Mouse (Mus musculus) urinary bladder, postnatal 25 days (tissue): ENCODE results near the gene Ucn.

Source experiments
- DNase-seq: peaks from one replicate; pipeline ENCODE4 v3.0.0; 2022; ENCODE audit warnings: low spot score

Gene Ucn

DNA sequence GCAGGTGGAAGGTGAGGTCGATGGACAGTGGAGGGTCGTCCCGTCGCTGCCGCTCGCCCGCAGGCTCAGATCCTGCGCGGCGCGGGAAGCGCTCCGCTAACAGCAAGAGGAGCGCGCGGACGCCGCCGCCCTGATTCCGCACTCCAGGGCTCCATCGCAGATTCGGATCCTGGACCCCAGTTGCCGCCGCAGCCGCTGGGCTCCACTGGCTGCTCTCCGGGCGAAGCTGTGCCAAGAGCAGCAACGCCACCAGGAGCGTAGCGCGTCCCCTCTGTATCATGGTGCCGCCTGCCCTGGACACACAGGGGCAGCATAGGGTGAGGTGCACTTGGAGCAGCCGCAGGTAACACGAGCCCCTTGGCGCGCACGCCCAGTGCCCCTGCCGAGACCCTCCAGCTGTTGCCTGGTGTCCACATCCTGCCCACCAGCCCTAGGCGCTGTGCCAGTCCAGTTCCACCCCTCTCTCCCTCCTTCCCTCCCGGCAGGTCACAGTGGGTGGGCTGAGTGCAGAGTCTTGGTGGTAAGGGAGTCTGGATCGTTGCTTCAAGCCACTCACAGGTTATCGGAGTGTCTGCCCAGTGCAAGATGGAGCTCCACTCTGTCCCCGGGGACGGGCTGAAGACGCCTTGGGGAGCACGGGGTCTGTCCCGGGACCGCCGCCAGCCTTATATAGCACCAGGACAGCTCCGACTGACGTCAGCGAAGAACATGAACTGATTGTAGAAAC, at the start of gene Ucn:
Ucn (minus strand) TSS at position 589 of the 727 bp plus-strand sequence.
- no peak for DNase-seq

DNA sequence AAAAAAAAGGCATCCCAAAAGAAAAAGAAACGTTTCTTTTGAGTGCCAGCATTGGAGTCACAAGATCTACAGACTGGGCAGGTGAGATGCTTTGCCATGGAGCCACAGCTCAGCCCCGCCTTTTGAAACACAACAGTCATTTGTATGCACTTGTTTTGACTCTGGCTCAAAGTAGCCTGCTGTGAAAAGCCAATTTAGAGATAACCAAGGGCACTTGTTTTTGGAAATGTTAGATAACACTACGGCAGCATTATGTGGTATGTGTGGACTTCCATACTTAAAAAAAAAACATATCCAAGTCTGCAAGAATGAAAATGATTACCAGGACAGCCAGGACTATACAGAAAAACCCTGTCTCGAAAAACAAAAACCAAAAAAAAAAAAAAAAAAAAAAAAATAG, 45.0 kb upstream of the Ucn start:
- DNase-seq = no peak

- DNase-seq = no peak
Observed at GRCm38 (mm10) chr5:31181183-31181770, 42.6 kb upstream of the Ucn start.

DNA sequence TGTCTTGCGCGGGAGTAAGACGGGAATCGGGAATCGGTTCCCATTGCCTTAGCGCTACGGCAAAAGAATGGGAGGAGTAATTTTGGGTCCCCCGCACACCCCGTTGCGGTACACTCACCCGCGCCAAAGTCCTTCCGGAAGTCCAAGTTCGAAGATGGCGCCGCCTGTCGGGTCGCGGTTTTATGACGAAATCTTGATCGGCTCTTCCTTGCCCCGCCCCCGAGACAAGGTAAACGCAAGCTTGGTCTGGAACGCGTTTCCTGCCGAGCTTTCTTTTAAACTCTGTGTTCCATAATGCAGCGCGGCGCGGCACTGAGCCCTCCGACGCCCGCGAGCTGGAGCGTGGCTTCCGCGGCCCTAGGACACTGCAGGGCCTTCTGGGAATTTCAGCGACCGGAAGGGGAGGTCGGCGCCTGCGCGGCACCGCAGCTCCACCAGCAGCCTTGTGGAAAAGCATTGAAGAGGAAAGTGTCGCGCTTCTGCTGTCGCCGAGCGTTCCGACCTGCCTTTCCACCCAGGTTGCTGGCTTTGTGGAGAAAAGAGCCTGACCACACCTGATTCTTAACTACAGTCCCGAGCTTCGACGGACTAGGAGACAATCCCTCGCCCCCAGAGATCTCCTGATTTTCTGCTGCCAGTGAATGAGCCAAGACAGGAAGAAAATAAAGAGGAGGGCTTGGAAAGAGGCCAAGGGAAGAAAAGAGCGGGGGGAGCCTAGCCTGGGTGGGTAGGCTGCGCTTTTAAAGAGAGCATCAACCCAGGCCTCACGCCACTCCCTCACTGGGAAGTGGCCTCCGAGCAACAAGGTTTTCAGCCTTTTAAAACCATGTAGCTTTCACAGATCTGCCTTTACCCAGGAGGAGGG, 41.4 kb upstream of the Ucn start, which contains the start of the genes Gm29609 and Gtf3c2:
Gm29609 (minus strand) TSS at position 146 of the 865 bp plus-strand sequence.
Gtf3c2 (minus strand) TSS at position 379 of the 865 bp plus-strand sequence.
- DNase-seq = peak; percentile 95

GRCm38 (mm10) chr5:31179301-31179765, 40.7 kb upstream of the Ucn start:
- DNase-seq = no peak

- DNase-seq = no peak
Observed at GRCm38 (mm10) chr5:31168630-31169029, 30.0 kb upstream of the Ucn start.

- DNase-seq = no peak
Observed at GRCm38 (mm10) chr5:31164878-31165277, 26.2 kb upstream of the Ucn start.

- no peak for DNase-seq
Observed at GRCm38 (mm10) chr5:31162462-31162861, 23.8 kb upstream of the Ucn start.

DNA sequence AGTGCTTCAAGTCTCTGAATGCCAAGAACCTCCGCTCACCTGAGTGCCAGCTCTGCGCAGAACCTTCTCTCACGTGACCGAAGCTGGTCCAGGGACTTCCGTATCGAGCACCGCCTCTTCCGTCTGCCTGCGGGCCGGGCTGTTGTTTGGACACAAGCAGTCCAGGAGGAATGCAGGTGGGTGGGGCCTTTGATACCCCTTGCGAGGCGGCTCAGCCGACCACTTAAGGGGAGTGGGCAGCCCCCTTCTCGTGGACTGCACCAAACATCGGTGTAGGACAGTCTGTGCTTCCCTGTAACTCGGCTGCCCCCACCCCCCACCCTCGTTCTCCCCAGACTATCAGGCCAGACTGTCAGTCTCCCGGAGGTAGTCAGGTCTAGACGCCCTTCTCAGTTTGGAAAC, 15.5 kb upstream of the Ucn start, which contains the start of gene Mpv17:
Mpv17 (minus strand) TSS at position 100 of the 402 bp plus-strand sequence.
- DNase-seq = peak; percentile 71

DNA sequence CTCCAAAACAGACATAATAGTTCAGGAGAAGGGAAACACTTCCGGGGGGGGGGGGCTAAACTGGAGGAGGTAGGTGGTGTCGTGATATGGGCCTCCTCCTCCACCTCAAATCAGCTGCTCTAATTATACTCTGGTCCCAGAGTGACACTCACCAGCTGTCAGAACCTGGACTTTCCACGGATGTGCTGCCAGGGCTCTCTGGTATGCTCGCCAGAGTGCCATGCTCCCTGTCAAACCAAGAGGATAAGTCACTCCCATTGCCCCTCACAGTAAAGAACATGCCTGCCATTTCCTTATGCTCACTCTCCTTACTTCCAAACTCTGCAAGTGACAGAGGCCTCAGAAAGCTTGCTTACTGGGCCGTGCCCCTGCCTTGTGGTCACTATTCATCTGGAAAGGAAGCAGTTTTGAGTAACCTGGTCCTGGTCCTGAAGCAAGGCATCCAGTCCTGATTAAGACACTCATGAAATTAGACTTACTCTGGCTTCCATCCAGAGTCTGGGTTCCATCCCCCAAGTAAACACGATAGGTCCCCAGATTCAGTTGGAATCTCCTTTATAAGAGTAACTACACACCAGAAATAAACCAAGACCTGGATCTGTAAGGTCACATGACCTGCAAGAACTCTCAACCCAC, 15.0 kb upstream of the Ucn start:
- no peak for DNase-seq

GRCm38 (mm10) chr5:31151746-31152145, 13.1 kb upstream of the Ucn start:
- DNase-seq = peak; percentile 26

DNA sequence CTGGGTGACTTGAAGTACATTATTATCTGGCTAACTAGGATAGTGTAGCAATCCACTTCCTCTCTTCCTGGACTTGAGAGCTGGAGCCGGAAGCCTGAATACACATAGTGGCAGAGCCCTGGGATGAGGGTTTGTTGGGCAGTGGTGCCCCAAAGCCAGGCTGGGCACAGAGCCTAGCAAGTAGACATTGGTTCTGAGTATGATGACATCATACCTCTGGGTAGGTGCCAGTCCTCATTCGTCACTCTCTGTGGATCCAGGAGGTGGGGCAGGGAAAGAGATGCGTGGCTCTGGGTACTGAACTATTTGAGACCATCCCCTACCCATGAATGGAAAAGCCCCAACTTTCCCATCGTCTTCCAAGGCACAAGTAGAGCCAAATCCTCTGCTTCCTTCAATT, 11.2 kb upstream of the Ucn start:
- no peak for DNase-seq

- DNase-seq = no peak
Observed at GRCm38 (mm10) chr5:31138968-31139425, 368 bp upstream of the Ucn start.

DNA sequence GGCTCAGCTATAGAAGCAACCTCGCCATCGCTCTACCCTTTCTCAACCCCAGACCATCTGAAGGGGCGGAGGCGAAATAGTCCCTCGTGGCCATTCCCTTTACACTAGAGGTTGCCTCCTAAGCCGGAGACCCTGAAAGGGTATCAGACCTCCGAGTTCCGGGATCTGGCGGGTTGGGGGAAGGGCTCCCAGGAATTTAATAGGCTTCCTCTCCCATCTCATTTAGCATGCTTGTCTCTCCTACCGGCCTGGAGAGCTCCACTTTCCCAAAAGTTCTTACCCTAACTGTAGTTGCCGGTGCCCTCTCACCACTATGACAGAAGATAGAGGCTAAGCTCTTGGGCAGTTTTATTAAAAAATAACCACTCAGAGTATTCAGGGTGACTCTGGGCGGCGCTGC, 971 bp downstream of the Ucn start:
- DNase-seq = no peak

GRCm38 (mm10) chr5:31136730-31137424, 1.8 kb downstream of the Ucn start:
- no peak for DNase-seq

GRCm38 (mm10) chr5:31126050-31126449, 12.6 kb downstream of the Ucn start:
- no peak for DNase-seq

DNA sequence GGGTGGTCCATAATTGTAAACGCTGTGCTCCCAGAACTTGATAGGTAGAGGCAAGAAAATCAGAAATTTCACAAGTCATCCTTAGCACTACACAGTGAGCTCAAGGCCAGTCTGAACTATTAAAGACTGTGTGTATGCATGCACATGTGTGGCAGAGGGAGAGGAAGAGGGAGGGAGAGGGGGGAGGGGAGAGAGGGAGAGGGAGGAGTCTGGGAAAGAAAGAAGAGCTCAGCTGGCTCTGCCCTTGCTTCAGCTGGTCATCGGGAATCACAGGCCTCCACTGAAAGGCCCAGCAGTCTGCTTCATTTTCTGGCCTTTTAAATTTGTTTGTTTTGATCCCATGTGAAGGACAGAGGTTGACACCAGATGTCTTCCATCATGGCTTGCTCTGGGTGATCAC, 15.1 kb downstream of the Ucn start:
- no peak for DNase-seq

DNA sequence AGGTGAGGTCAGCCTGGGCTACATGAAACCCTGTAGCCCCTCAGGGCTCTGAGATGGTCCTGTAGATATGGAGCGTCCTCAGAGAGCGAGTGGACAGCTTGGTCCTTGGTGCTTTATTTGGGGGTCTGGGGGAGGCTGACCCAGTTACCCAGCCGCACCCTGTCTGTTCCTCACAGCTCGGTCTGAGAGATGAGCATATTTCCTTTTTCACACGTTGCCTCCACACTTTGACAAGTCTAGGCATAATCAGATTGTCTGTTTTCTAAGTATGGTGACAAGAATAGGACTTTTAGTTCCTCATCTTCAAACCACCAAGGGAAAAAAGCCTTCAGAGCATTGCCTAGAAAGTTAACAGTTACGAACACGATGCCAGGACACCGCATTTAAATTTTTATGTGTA, 17.5 kb downstream of the Ucn start:
- no peak for DNase-seq

GRCm38 (mm10) chr5:31116912-31117311, 21.7 kb downstream of the Ucn start:
- no peak for DNase-seq

DNA sequence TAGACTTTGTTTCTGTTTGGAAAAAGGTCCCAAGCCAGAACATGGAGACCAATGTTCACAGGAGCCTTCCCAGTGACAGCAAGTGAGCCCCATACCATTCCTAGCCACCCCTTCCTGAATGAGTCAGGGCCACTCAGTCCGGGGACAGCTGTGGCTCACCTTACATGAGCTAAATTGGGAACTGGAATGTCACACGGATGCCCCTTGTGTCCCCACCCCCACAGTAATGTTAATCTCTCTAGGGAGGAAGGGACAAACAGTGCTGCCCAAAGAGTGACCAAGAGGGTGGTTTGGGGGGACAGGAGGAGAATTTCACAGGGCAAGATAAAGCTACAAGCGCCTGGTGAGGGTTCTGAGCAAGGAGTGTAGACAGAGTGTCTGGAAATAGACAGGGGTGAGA, 22.3 kb downstream of the Ucn start, which contains the start of gene Trim54:
Trim54 (plus strand) TSS at position 359 of the 400 bp plus-strand sequence.
- no peak for DNase-seq

GRCm38 (mm10) chr5:31110781-31111180, 27.8 kb downstream of the Ucn start:
- no peak for DNase-seq
